Mouse (Mus musculus): ENCODE data around the gene Txnrd3.

DNA sequence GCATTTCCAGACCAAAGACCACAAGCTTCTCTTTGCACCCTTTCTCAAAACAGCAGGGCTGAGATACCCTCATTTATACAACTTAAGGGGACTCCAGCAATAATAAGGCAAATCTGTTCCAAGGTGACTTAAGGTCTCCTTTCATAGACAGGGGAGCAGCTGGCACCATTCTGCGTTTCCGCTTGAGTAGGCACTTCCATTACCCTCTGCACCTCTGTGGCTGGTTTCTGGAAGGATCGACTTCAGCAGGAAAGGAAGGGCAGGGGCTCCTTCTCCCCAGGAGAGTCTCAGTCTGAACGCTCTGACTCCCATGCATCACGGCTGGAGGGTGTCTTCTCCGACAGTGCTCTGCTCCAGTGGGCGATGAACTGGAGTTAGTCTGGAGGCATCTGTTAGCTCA is 10.7 kb upstream of the Txnrd3 start:
- no peak for TF ChIP-seq CTCF (IDR thresholded peaks at IDR 0.05; ENCODE audit: low read depth)
- TF ChIP-seq EP300 (IDR thresholded peaks at IDR 0.05; ENCODE audit: low read depth): no peak
